Mouse (Mus musculus) CH12.LX (cell line): Measurements from ENCODE around the gene Bbs12. TPM values are rescaled to one million over a fixed set of nuclear protein-coding genes. Genes with fewer than 3 reads are reported as not detected.

Source experiments
- DNase-seq: peaks from one replicate; pipeline ENCODE4 v3.0.0-alpha.2; 2013; ENCODE audit errors: extremely low read depth
- H3K27ac ChIP-seq: 2 replicates; pipeline ENCODE4 v1.5.1; 2012; ENCODE audit warnings: low read depth, mild to moderate bottlenecking, control low read depth, moderate library complexity; ENCODE audit not compliant: insufficient read depth
- H3K27me3 ChIP-seq: replicated peaks from 2 replicates; pipeline ENCODE3; 2012; ENCODE audit warnings: inconsistent platforms
- H3K36me3 ChIP-seq, 2 experiments: replicated peaks in 1 of 2; 2 replicates each; pipeline versions ENCODE3 to v1.6.1; 2012; ENCODE audit warnings: inconsistent platforms in 1 of 2, low read length in 1 of 2, mild to moderate bottlenecking in 1 of 2, mixed read lengths in 1 of 2, moderate library complexity in 1 of 2; ENCODE audit not compliant: control insufficient read depth in 1 of 2, insufficient read depth in 1 of 2
- H3K4me1 ChIP-seq, 2 experiments: 2 replicates each; pipeline ENCODE4 v1.6.1; 2012; ENCODE audit warnings: inconsistent platforms in 1 of 2, moderate library complexity in 1 of 2; ENCODE audit not compliant: insufficient read depth in 2 of 2, control insufficient read depth in 1 of 2
- H3K4me2 ChIP-seq: 2 replicates; pipeline ENCODE4 v1.6.1; 2012; ENCODE audit warnings: low read depth, mild to moderate bottlenecking, control low read depth; ENCODE audit not compliant: poor library complexity, insufficient read depth, severe bottlenecking
- H3K4me3 ChIP-seq, 3 experiments: fragments of 150-350 bp in 1 of 3; sonication (generic) in 1 of 3; replicated peaks in 1 of 3; 2 replicates each; pipeline versions ENCODE3 to v1.5.1; 2011 to 2012; ENCODE audit warnings: low read depth in 2 of 3, low read length in 2 of 3, mild to moderate bottlenecking in 2 of 3, moderate library complexity in 2 of 3, control low read depth in 1 of 3, improper control_type of control experiment in 1 of 3, inconsistent platforms in 1 of 3, mixed read lengths in 1 of 3; ENCODE audit not compliant: poor library complexity in 1 of 3
- H3K79me2 ChIP-seq: replicated peaks from 2 replicates; pipeline ENCODE4 v1.6.1; 2012; ENCODE audit warnings: mild to moderate bottlenecking, moderate library complexity; ENCODE audit not compliant: control insufficient read depth, poor library complexity, insufficient read depth, severe bottlenecking; ENCODE audit errors: extremely low read depth
- H3K9ac ChIP-seq: 2 replicates; pipeline ENCODE4 v1.6.1; 2012; ENCODE audit warnings: low read depth, mild to moderate bottlenecking, control low read depth, moderate library complexity; ENCODE audit not compliant: insufficient read depth
- H3K9me3 ChIP-seq: replicated peaks from 2 replicates; pipeline ENCODE3; 2012; ENCODE audit warnings: low read length, inconsistent platforms, mixed read lengths
- BHLHE40 ChIP-seq: IDR thresholded peaks from 2 replicates; pipeline ENCODE4 v1.6.1; 2011; ENCODE audit warnings: mild to moderate bottlenecking, low read depth, low read length, improper control_type of control experiment
- CHD1 ChIP-seq: IDR thresholded peaks from 2 replicates; pipeline ENCODE4 v1.6.1; 2012; ENCODE audit warnings: low read depth, low read length, improper control_type of control experiment, inconsistent platforms
- CHD2 ChIP-seq: IDR thresholded peaks from 2 replicates; pipeline ENCODE4 v1.6.1; 2011; ENCODE audit warnings: low read length, improper control_type of control experiment
- CTCF ChIP-seq, 2 experiments: IDR thresholded peaks in 1 of 2; conservative IDR thresholded peaks in 1 of 2; 2 replicates each; pipeline ENCODE4 v1.5.1; 2011 to 2012; ENCODE audit warnings: low read depth in 2 of 2, low read length in 2 of 2, improper control_type of control experiment in 1 of 2, inconsistent platforms in 1 of 2, mild to moderate bottlenecking in 1 of 2, moderate library complexity in 1 of 2
- E2F4 ChIP-seq: IDR thresholded peaks from 2 replicates; pipeline ENCODE4 v1.6.1; 2011; ENCODE audit warnings: low read depth, low read length, improper control_type of control experiment; ENCODE audit not compliant: insufficient replicate concordance
- ELF1 ChIP-seq: IDR thresholded peaks from 2 replicates; pipeline ENCODE4 v1.6.1; 2014; ENCODE audit warnings: low read depth, mild to moderate bottlenecking, inconsistent platforms, low read length, improper control_type of control experiment
- EP300 ChIP-seq: IDR thresholded peaks from 2 replicates; pipeline ENCODE4 v1.6.1; 2011; ENCODE audit warnings: low read length, improper control_type of control experiment
- ETS1 ChIP-seq: conservative IDR thresholded peaks from 2 replicates; pipeline ENCODE4 v1.6.1; 2012; ENCODE audit warnings: low read depth, mild to moderate bottlenecking, inconsistent platforms, low read length, improper control_type of control experiment, moderate library complexity
- GABPA ChIP-seq: IDR thresholded peaks from 2 replicates; pipeline ENCODE4 v1.6.1; 2012; ENCODE audit warnings: low read depth, low read length, improper control_type of control experiment, inconsistent platforms; ENCODE audit not compliant: insufficient replicate concordance
- HCFC1 ChIP-seq: IDR thresholded peaks from 2 replicates; pipeline ENCODE4 v1.6.1; 2012; ENCODE audit warnings: low read depth, mild to moderate bottlenecking, inconsistent platforms, low read length, improper control_type of control experiment
- IRF4 ChIP-seq: IDR thresholded peaks from 2 replicates; pipeline ENCODE4 v1.6.1; 2014; ENCODE audit warnings: low read depth, mild to moderate bottlenecking, inconsistent platforms, low read length, improper control_type of control experiment
- JUN ChIP-seq: IDR thresholded peaks from 2 replicates; pipeline ENCODE4 v1.6.1; 2011; ENCODE audit warnings: low read depth, mild to moderate bottlenecking, low read length, improper control_type of control experiment, moderate library complexity; ENCODE audit not compliant: insufficient read depth
- JUND ChIP-seq: conservative IDR thresholded peaks from 2 replicates; pipeline ENCODE4 v1.6.1; 2011; ENCODE audit warnings: low read depth, low read length, improper control_type of control experiment
- KAT2A ChIP-seq: IDR thresholded peaks from 2 replicates; pipeline ENCODE4 v1.6.1; 2012; ENCODE audit warnings: low read length, improper control_type of control experiment, inconsistent platforms; ENCODE audit not compliant: insufficient replicate concordance
- MAFK ChIP-seq: IDR thresholded peaks from 2 replicates; pipeline ENCODE4 v1.6.1; 2011; ENCODE audit warnings: low read length, improper control_type of control experiment; ENCODE audit not compliant: insufficient replicate concordance
- MAX ChIP-seq: IDR thresholded peaks from 2 replicates; pipeline ENCODE4 v1.6.1; 2011; ENCODE audit warnings: low read length, improper control_type of control experiment
- MAZ ChIP-seq: IDR thresholded peaks from 2 replicates; pipeline ENCODE4 v1.6.1; 2012; ENCODE audit warnings: low read depth, mild to moderate bottlenecking, inconsistent platforms, low read length, improper control_type of control experiment, moderate library complexity
- MEF2A ChIP-seq: IDR thresholded peaks from 2 replicates; pipeline ENCODE4 v1.6.1; 2014; ENCODE audit warnings: low read depth, mild to moderate bottlenecking, inconsistent platforms, low read length, improper control_type of control experiment, borderline replicate concordance
- MXI1 ChIP-seq: IDR thresholded peaks from 2 replicates; pipeline ENCODE4 v1.6.1; 2011; ENCODE audit warnings: mild to moderate bottlenecking, low read depth, low read length, improper control_type of control experiment
- MYC ChIP-seq: IDR thresholded peaks from 2 replicates; pipeline ENCODE4 v1.6.1; 2011; ENCODE audit warnings: low read depth, mild to moderate bottlenecking, improper control_type of control experiment, low read length
- NELFE ChIP-seq: IDR thresholded peaks from 2 replicates; pipeline ENCODE4 v1.6.1; 2011; ENCODE audit warnings: low read depth, low read length, improper control_type of control experiment
- NRF1 ChIP-seq: IDR thresholded peaks from 2 replicates; pipeline ENCODE4 v1.6.1; 2014; ENCODE audit warnings: low read depth, mild to moderate bottlenecking, inconsistent platforms, low read length, improper control_type of control experiment, moderate library complexity
- PAX5 ChIP-seq: IDR thresholded peaks from 2 replicates; pipeline ENCODE4 v1.6.1; 2012; ENCODE audit warnings: low read length, inconsistent platforms, mixed read lengths
- POLR2A ChIP-seq: IDR thresholded peaks from 2 replicates; pipeline ENCODE4 v1.6.1; 2011; ENCODE audit warnings: low read depth, mild to moderate bottlenecking, improper control_type of control experiment, low read length
- POLR2AphosphoS2 ChIP-seq: IDR thresholded peaks from 2 replicates; pipeline ENCODE4 v1.6.1; 2011; ENCODE audit warnings: low read depth, low read length, improper control_type of control experiment
- RAD21 ChIP-seq: IDR thresholded peaks from 2 replicates; pipeline ENCODE4 v1.6.1; 2011; ENCODE audit warnings: low read depth, mild to moderate bottlenecking, low read length, improper control_type of control experiment, moderate library complexity
- RCOR1 ChIP-seq: conservative IDR thresholded peaks from 2 replicates; pipeline ENCODE4 v1.6.1; 2012; ENCODE audit warnings: low read depth, mild to moderate bottlenecking, inconsistent platforms, low read length, improper control_type of control experiment
- SIN3A ChIP-seq: IDR thresholded peaks from 2 replicates; pipeline ENCODE4 v1.6.1; 2012; ENCODE audit warnings: low read length, improper control_type of control experiment, inconsistent platforms
- SMC3 ChIP-seq: IDR thresholded peaks from 2 replicates; pipeline ENCODE4 v1.6.1; 2011; ENCODE audit warnings: low read depth, low read length, improper control_type of control experiment
- TBP ChIP-seq: conservative IDR thresholded peaks from 2 replicates; pipeline ENCODE4 v1.6.1; 2011; ENCODE audit warnings: low read depth, low read length, improper control_type of control experiment
- TCF12 ChIP-seq: IDR thresholded peaks from 2 replicates; pipeline ENCODE4 v1.6.1; 2014; ENCODE audit warnings: low read depth, mild to moderate bottlenecking, inconsistent platforms, low read length, improper control_type of control experiment
- UBTF ChIP-seq: IDR thresholded peaks from 2 replicates; pipeline ENCODE4 v1.6.1; 2012; ENCODE audit warnings: low read depth, mild to moderate bottlenecking, inconsistent platforms, low read length, improper control_type of control experiment, moderate library complexity
- USF1 ChIP-seq: IDR thresholded peaks from 2 replicates; pipeline ENCODE4 v1.6.1; 2014; ENCODE audit warnings: low read depth, mild to moderate bottlenecking, inconsistent platforms, low read length, improper control_type of control experiment
- USF2 ChIP-seq: conservative IDR thresholded peaks from 2 replicates; pipeline ENCODE4 v1.6.1; 2011; ENCODE audit warnings: low read depth, low read length, improper control_type of control experiment
- ZC3H11A ChIP-seq: IDR thresholded peaks from 2 replicates; pipeline ENCODE4 v1.6.1; 2012; ENCODE audit warnings: low read depth, mild to moderate bottlenecking, inconsistent platforms, low read length, improper control_type of control experiment
- ZKSCAN1 ChIP-seq: IDR thresholded peaks from 2 replicates; pipeline ENCODE4 v1.6.1; 2012; ENCODE audit warnings: low read depth, inconsistent platforms, low read length, improper control_type of control experiment, borderline replicate concordance
- ZMIZ1 ChIP-seq: IDR thresholded peaks from 2 replicates; pipeline ENCODE4 v1.6.1; 2012; ENCODE audit warnings: low read depth, mild to moderate bottlenecking, inconsistent platforms, low read length, improper control_type of control experiment
- ZNF384 ChIP-seq: IDR thresholded peaks from 2 replicates; pipeline ENCODE4 v1.6.1; 2012; ENCODE audit warnings: low read depth, low read length, improper control_type of control experiment, inconsistent platforms
- dilution Hi-C: fragments of 300-500 bp; cut with MboI; formaldehyde crosslinking; loops from 2 replicates; pipeline ENCODE4 v1.14.3; 2020; ENCODE audit warnings: low sequenced_read_pairs; ENCODE audit not compliant: extremely low pct_unique_long_range_greater_than_20kb, extremely low pct_ligation_motif_present
- in situ Hi-C: fragments of 300-500 bp; cut with MboI; formaldehyde crosslinking; loops from 3 replicates; pipeline ENCODE4 v1.14.3; 2019; ENCODE audit warnings: low sequenced_read_pairs, low pct_ligation_motif_present, low pct_unique_long_range_greater_than_20kb, mixed read lengths
- polyA plus RNA-seq: library from polyadenylated mRNA; unstranded; fragments of >175 nt; gene quantifications from 2 replicates; pipeline ENCODE4 v1.2.1, GENCODE M21; 2012; ENCODE audit warnings: low read depth; ENCODE audit not compliant: insufficient read length
- total RNA-seq, 2 experiments: library from RNA; depleted of rRNA; stranded (reverse); fragments of 300-350 nt in 1 of 2; fragments of >200 nt in 1 of 2; gene quantifications; 2 replicates each; pipeline ENCODE4 v1.2.3; 2012 to 2014

Bbs12 gene
- total and polyA plus RNA-seq, 3 experiments = 3.2 to 8.3 (median 4.0) TPM

- peak; percentile 84 for DNase-seq
- Histone ChIP-seq H3K9me3 (no peaks in the 10 kb centered on the region), H3K27ac (no peak overlapping the region), H3K4me1 (peaks cover 9 to 26% of the 10 kb centered on the region in 2 experiments), H3K4me3 (no peak overlapping the region), H3K9ac (no peak overlapping the region), H3K27me3 (no peaks in the 10 kb centered on the region), H3K36me3 (no peaks in the 10 kb centered on the region), H3K4me2 (no peak overlapping the region; the same call in 1 of the 2 replicates), H3K79me2 (no peaks in the 10 kb centered on the region)
- in situ Hi-C loops = no loop called here
- peak; percentile 56; the same call in 1 of the 2 replicates for TF ChIP-seq TCF12
- TF ChIP-seq CHD2 = peak; percentile 51
- no peak for TF ChIP-seq TBP
- TF ChIP-seq ELF1 = no peak
- TF ChIP-seq ETS1 = peak; percentile 53
- peak; percentile 67 for TF ChIP-seq BHLHE40
- TF ChIP-seq SIN3A = peak; percentile 59; the same call in 1 of the 2 replicates
- TF ChIP-seq MAX = no peak
- no peak for TF ChIP-seq ZC3H11A
- no peak for TF ChIP-seq ZKSCAN1
- no peak for TF ChIP-seq NELFE
- peak; percentile 54; the same call in 1 of the 2 replicates for TF ChIP-seq RCOR1
- no peak for TF ChIP-seq CTCF (conservative IDR thresholded peaks at IDR 0.05 in 1 of 2, IDR thresholded peaks at IDR 0.05 in 1 of 2; ENCODE audit: low read depth in 2 of 2, low read length in 2 of 2)
- TF ChIP-seq JUND = peak; percentile 74
- no peak for TF ChIP-seq USF1
- TF ChIP-seq IRF4 = peak; percentile 92
- TF ChIP-seq NRF1 = no peak
- no peak for TF ChIP-seq E2F4
- TF ChIP-seq HCFC1 = no peak
- no peak for TF ChIP-seq CHD1
- TF ChIP-seq EP300 = peak; percentile 91
- TF ChIP-seq POLR2AphosphoS2 = no peak
- no peak for TF ChIP-seq MAZ
- TF ChIP-seq UBTF = no peak
- no peak for TF ChIP-seq KAT2A
- no peak for TF ChIP-seq SMC3
- no peak for TF ChIP-seq USF2
- TF ChIP-seq MYC = 0 out of 2 replicates have a peak, but pooled peaks have one; percentile 39
- TF ChIP-seq MXI1 = no peak
- no peak for TF ChIP-seq PAX5
- TF ChIP-seq RAD21 = no peak; the same call in 1 of the 2 replicates
- TF ChIP-seq ZNF384 = no peak
- TF ChIP-seq POLR2A = no peak
- peak; percentile 80 for TF ChIP-seq JUN
- TF ChIP-seq MEF2A = peak; percentile 62; the same call in 1 of the 2 replicates
- TF ChIP-seq GABPA = no peak
- TF ChIP-seq ZMIZ1 = no peak
- peak; percentile 61; the same call in 1 of the 2 replicates for TF ChIP-seq MAFK
- dilution Hi-C loops = no loop called here
Measured at GRCm38 (mm10) chr3:37370407-37370806, 58.1 kb downstream of the Bbs12 start.
